Mouse (Mus musculus) bone marrow, adult 2 months (tissue): ENCODE results near the gene Eps8l2.

Source experiments
- CTCF ChIP-seq: fragments of 200-500 bp; IDR thresholded peaks from 2 replicates; pipeline ENCODE4 v1.5.1; 2011; ENCODE audit warnings: low read length, control low read depth; ENCODE audit not compliant: control insufficient read depth, insufficient read depth
- POLR2A ChIP-seq: fragments of 200-500 bp; IDR thresholded peaks from 2 replicates; pipeline ENCODE4 v1.6.1; 2011; ENCODE audit warnings: low read depth, mild to moderate bottlenecking, control low read depth, low read length, borderline replicate concordance; ENCODE audit not compliant: control insufficient read depth

- TF ChIP-seq POLR2A (no peak), CTCF (no peak)
Measured at GRCm38 (mm10) chr7:141328373-141328990, 10.2 kb upstream of the Eps8l2 start.
